Mouse (Mus musculus) thymus, adult 2 months (tissue): ENCODE data around the gene Nfil3.

ENCODE experiments used
- CTCF ChIP-seq: fragments of 200-500 bp; IDR thresholded peaks from 2 replicates; pipeline ENCODE4 v1.5.1; 2012; ENCODE audit warnings: mild to moderate bottlenecking, control low read depth, low read length, moderate library complexity, borderline replicate concordance; ENCODE audit not compliant: control insufficient read depth, poor library complexity, insufficient read depth; ENCODE audit errors: extremely low read depth
- POLR2A ChIP-seq: fragments of 200-500 bp; IDR thresholded peaks from 2 replicates; pipeline ENCODE4 v1.6.1; 2012; ENCODE audit warnings: mild to moderate bottlenecking, low read length, control low read depth, moderate library complexity; ENCODE audit not compliant: control insufficient read depth, poor library complexity, insufficient read depth; ENCODE audit errors: extremely low read depth

DNA sequence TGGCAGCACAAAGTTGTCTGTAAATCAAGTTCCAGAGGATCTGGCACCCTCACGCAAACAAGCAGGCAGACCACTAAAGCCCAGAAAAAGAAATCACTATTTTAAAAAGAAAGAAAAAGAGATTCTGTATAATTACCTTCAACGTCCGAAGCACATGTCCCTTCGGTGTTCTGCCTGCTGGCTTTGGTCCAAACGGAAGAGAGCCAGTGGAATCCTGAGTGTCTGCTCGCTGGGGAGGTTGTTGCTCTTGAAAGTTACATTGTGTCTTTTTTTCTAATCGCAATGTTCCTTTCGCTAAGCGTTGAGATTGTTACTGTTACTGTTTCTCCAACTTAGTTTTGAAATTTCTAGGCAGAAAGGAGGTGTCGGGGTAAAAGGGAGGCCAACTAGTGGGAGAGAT lies 50.3 kb downstream of the Nfil3 start:
- TF ChIP-seq POLR2A (no peak), CTCF (no peak)
